In genomic region chr2:74695813-74696430, GRCm38 (mm10) we compare ENCODE assay signal across 20 mouse cellular contexts. TPM values are rescaled to one million over a fixed set of nuclear protein-coding genes. Genes with fewer than 3 reads are reported as not detected.
DNase-seq lines count a peak whose midpoint lies in the region; ATAC-seq and TF ChIP-seq lines count a peak whose summit lies in the region.
"Had no signal": no experiment of that assay in that cellular context is flagged by ENCODE, and none has a peak within 500 bp of the region (broad histone marks: within the 10 kb centered on the region; RNA-seq: fewer than 3 reads in every experiment).

No protein-coding gene starts in this region.

- H3K4me2 ChIP-seq in intestine, embryonic 16.5 days (ENCODE audit: low read depth, low read length): 0 out of 2 replicates have a peak overlapping the region, but pooled peaks have one; percentile 22
- H3K4me2 ChIP-seq in intestine, postnatal 0 days (replicated peaks; ENCODE audit: low read depth): no peak overlapping the region
- no peak overlapping the region for H3K4me2 ChIP-seq in midbrain, embryonic 16.5 days (ENCODE audit: low read length)
- H3K4me2 ChIP-seq in limb, embryonic 15.5 days: 0 out of 2 replicates have a peak overlapping the region, but pooled peaks have one; percentile 15
- H3K4me2 ChIP-seq: forebrain, embryonic 13.5 days; heart, embryonic 11.5 days; hindbrain, embryonic 12.5 days; midbrain, embryonic 12.5 days had no signal

- no peak for ATAC-seq in intestine, embryonic 16.5 days
- no peak for ATAC-seq in intestine, postnatal 0 days
- no peak for ATAC-seq in midbrain, embryonic 16.5 days
- no peak for ATAC-seq in limb, embryonic 15.5 days (ENCODE audit: insufficient number of reproducible peaks, low FRiP score, low TSS enrichment, low read depth)
- ATAC-seq: forebrain, embryonic 13.5 days had no signal

- no peaks in the 10 kb centered on the region for H3K9me3 ChIP-seq in intestine, embryonic 16.5 days (ENCODE audit: control insufficient read depth, low read length)
- H3K9me3 ChIP-seq in intestine, postnatal 0 days (ENCODE audit: control insufficient read depth): no peaks in the 10 kb centered on the region
- H3K9me3 ChIP-seq in midbrain, embryonic 10.5 days (replicated peaks): no peaks in the 10 kb centered on the region
- no peaks in the 10 kb centered on the region for H3K9me3 ChIP-seq in midbrain, embryonic 16.5 days (replicated peaks; ENCODE audit: control insufficient read depth, low read length, poor library complexity, severe bottlenecking)
- no peaks in the 10 kb centered on the region for H3K9me3 ChIP-seq in limb, embryonic 15.5 days
- H3K9me3 ChIP-seq: forebrain, embryonic 13.5 days; midbrain, embryonic 12.5 days had no signal

- H3K36me3 ChIP-seq in intestine, embryonic 16.5 days (ENCODE audit: control insufficient read depth, insufficient read depth, low read length): no peaks in the 10 kb centered on the region
- H3K36me3 ChIP-seq in intestine, postnatal 0 days (ENCODE audit: control insufficient read depth, insufficient read depth): no peaks in the 10 kb centered on the region
- H3K36me3 ChIP-seq in midbrain, embryonic 10.5 days: no peaks in the 10 kb centered on the region
- no peaks in the 10 kb centered on the region for H3K36me3 ChIP-seq in midbrain, embryonic 16.5 days (ENCODE audit: control insufficient read depth, insufficient read depth, low read length)
- H3K36me3 ChIP-seq in limb, embryonic 15.5 days: peaks cover 4% of the 10 kb centered on the region; the same call in 1 of the 2 replicates
- H3K36me3 ChIP-seq: hindbrain, embryonic 12.5 days; midbrain, embryonic 12.5 days had no signal

- no peak for TF ChIP-seq CTCF in intestine, postnatal 0 days (IDR thresholded peaks at IDR 0.05; ENCODE audit: low read depth)

- WGBS in intestine, embryonic 16.5 days: 11% methylated on average over 7 of the region's 7 CpGs
- 9% methylated on average over 7 of the region's 7 CpGs for WGBS in intestine, postnatal 0 days
- WGBS in midbrain, embryonic 10.5 days: 3% methylated on average over 7 of the region's 7 CpGs
- 4% methylated on average over 7 of the region's 7 CpGs for WGBS in midbrain, embryonic 16.5 days
- WGBS in limb, embryonic 15.5 days: 34% methylated on average over 7 of the region's 7 CpGs

- H3K27me3 ChIP-seq in intestine, embryonic 16.5 days (replicated peaks; ENCODE audit: control insufficient read depth, insufficient read depth, low read length): peaks cover 97% of the 10 kb centered on the region
- peaks cover 100% of the 10 kb centered on the region for H3K27me3 ChIP-seq in intestine, postnatal 0 days (replicated peaks; ENCODE audit: control insufficient read depth, insufficient read depth, low read length)
- peaks cover 100% of the 10 kb centered on the region for H3K27me3 ChIP-seq in midbrain, embryonic 10.5 days (ENCODE audit: low read depth, poor library complexity, severe bottlenecking)
- H3K27me3 ChIP-seq in midbrain, embryonic 16.5 days (ENCODE audit: control insufficient read depth, insufficient read depth, low read depth, low read length): peaks cover 79% of the 10 kb centered on the region
- peaks cover 88% of the 10 kb centered on the region for H3K27me3 ChIP-seq in limb, embryonic 15.5 days

- peaks cover 4% of the 10 kb centered on the region; the same call in 1 of the 2 replicates for H3K4me1 ChIP-seq in intestine, embryonic 16.5 days (ENCODE audit: control insufficient read depth, insufficient read depth, low read length)
- H3K4me1 ChIP-seq in intestine, postnatal 0 days (replicated peaks; ENCODE audit: control insufficient read depth, insufficient read depth, low read length): 0 out of 2 replicates have a peak, but pooled peaks cover 2% of the 10 kb centered on the region
- peaks cover 21% of the 10 kb centered on the region for H3K4me1 ChIP-seq in midbrain, embryonic 10.5 days
- H3K4me1 ChIP-seq in midbrain, embryonic 16.5 days (ENCODE audit: control insufficient read depth, insufficient read depth, low read length): peaks cover 4% of the 10 kb centered on the region
- peaks cover 65% of the 10 kb centered on the region for H3K4me1 ChIP-seq in limb, embryonic 15.5 days

- no peak overlapping the region for H3K27ac ChIP-seq in intestine, embryonic 16.5 days (ENCODE audit: low read length)
- H3K27ac ChIP-seq in intestine, postnatal 0 days (ENCODE audit: low read depth, low read length): no peak overlapping the region
- H3K27ac ChIP-seq in midbrain, embryonic 10.5 days (replicated peaks): no peak overlapping the region
- H3K27ac ChIP-seq in midbrain, embryonic 16.5 days (ENCODE audit: low read length): no peak overlapping the region
- peak overlapping the region; percentile 78 for H3K27ac ChIP-seq in limb, embryonic 15.5 days
- H3K27ac ChIP-seq: forebrain, embryonic 13.5 days; hindbrain, embryonic 12.5 days; liver, embryonic 14.5 days; macrophage; midbrain, embryonic 12.5 days had no signal

- no peak overlapping the region for H3K9ac ChIP-seq in intestine, embryonic 16.5 days (ENCODE audit: low read depth, low read length)
- H3K9ac ChIP-seq in intestine, postnatal 0 days (ENCODE audit: low read depth, low read length): no peak overlapping the region
- H3K9ac ChIP-seq in midbrain, embryonic 16.5 days (ENCODE audit: low read depth, low read length): no peak overlapping the region
- no peak overlapping the region for H3K9ac ChIP-seq in limb, embryonic 15.5 days
- H3K9ac ChIP-seq: forebrain, embryonic 13.5 days; hindbrain, embryonic 12.5 days; liver, embryonic 14.5 days; midbrain, embryonic 12.5 days had no signal

- H3K4me3 ChIP-seq in intestine, embryonic 16.5 days (ENCODE audit: low read length): no peak overlapping the region
- H3K4me3 ChIP-seq in intestine, postnatal 0 days (ENCODE audit: low read depth, low read length): no peak overlapping the region
- H3K4me3 ChIP-seq in midbrain, embryonic 10.5 days: no peak overlapping the region
- no peak overlapping the region for H3K4me3 ChIP-seq in midbrain, embryonic 16.5 days (ENCODE audit: low read depth, low read length)
- 0 out of 2 replicates have a peak overlapping the region, but pooled peaks have one; percentile 48 for H3K4me3 ChIP-seq in limb, embryonic 15.5 days
- H3K4me3 ChIP-seq: forebrain, embryonic 13.5 days; hindbrain, embryonic 12.5 days; midbrain, embryonic 12.5 days had no signal

- DNase-seq in midbrain, embryonic 10.5 days (ENCODE audit: low spot score): peak; percentile 22
- DNase-seq in adrenal gland, adult 18-20 months (ENCODE audit: low spot score in 2 of 2): no peak
- no peak for DNase-seq in cerebellum, adult 18-20 months
- DNase-seq: B cell, adult 2 months; cerebellum, adult 2 months; heart, postnatal 10 days; right cerebral cortex, adult 18-20 months had no signal

RNA-seq across cellular contexts. Expression of gene Hoxd9, which starts 1.6 kb away (rescaled TPM):
- 1.8 and 2.5 TPM in 2 replicates for polyA plus RNA-seq in intestine, embryonic 16.5 days (2015; fragmentation: Nextera tagmentation; extraction: Ambion mirVana)
- polyA plus RNA-seq in intestine, postnatal 0 days (2015; fragmentation: Nextera tagmentation; extraction: Ambion mirVana): 0.64 and 1.6 TPM in 2 replicates
- not detected in 2 replicates for polyA plus RNA-seq in midbrain, embryonic 10.5 days (2016; fragmentation: Nextera tagmentation; extraction: Ambion mirVana)
- not detected in 2 replicates for polyA plus RNA-seq in midbrain, embryonic 16.5 days (2015; fragmentation: Nextera tagmentation; extraction: Ambion mirVana)
- polyA plus RNA-seq in limb, embryonic 15.5 days (2015; fragmentation: Nextera tagmentation; extraction: Ambion mirVana): 7.1 TPM in 2 replicates
- 1 to 10 TPM; 3.5 to 4.3 TPM for total RNA-seq in adrenal gland, adult 18-20 months (2021)
- total RNA-seq: layer of hippocampus, postnatal 25 days; left cerebral cortex, postnatal 10 days had no signal
- polyA plus RNA-seq: cerebellum, adult 2 months; forebrain, embryonic 13.5 days; heart, embryonic 11.5 days; hindbrain, embryonic 12.5 days; macrophage; midbrain, embryonic 12.5 days had no signal

RNA-seq across cellular contexts. Expression of gene Hoxd10, which starts 4.2 kb away (rescaled TPM):
- polyA plus RNA-seq in intestine, embryonic 16.5 days (2015; fragmentation: Nextera tagmentation; extraction: Ambion mirVana): 3.7 and 4.4 TPM in 2 replicates
- polyA plus RNA-seq in intestine, postnatal 0 days (2015; fragmentation: Nextera tagmentation; extraction: Ambion mirVana): 0.10 and 1.6 TPM in 2 replicates
- polyA plus RNA-seq in midbrain, embryonic 10.5 days (2016; fragmentation: Nextera tagmentation; extraction: Ambion mirVana): not detected in 2 replicates
- not detected in 2 replicates for polyA plus RNA-seq in midbrain, embryonic 16.5 days (2015; fragmentation: Nextera tagmentation; extraction: Ambion mirVana)
- 12.4 and 14.5 TPM in 2 replicates for polyA plus RNA-seq in limb, embryonic 15.5 days (2015; fragmentation: Nextera tagmentation; extraction: Ambion mirVana)
- not detected for total RNA-seq in adrenal gland, adult 18-20 months (2021)
- total RNA-seq: heart, postnatal 10 days; layer of hippocampus, postnatal 25 days; left cerebral cortex, postnatal 10 days had no signal
- polyA plus RNA-seq: cerebellum, adult 2 months; forebrain, embryonic 13.5 days; hindbrain, embryonic 12.5 days; macrophage; midbrain, embryonic 12.5 days had no signal

RNA-seq across cellular contexts. Expression of gene Hoxd8, which starts 8.5 kb away (rescaled TPM):
- 3.1 TPM in 2 replicates for polyA plus RNA-seq in intestine, embryonic 16.5 days (2015; fragmentation: Nextera tagmentation; extraction: Ambion mirVana)
- 2.2 and 2.7 TPM in 2 replicates for polyA plus RNA-seq in intestine, postnatal 0 days (2015; fragmentation: Nextera tagmentation; extraction: Ambion mirVana)
- not detected in 2 replicates for polyA plus RNA-seq in midbrain, embryonic 10.5 days (2016; fragmentation: Nextera tagmentation; extraction: Ambion mirVana)
- not detected in 2 replicates for polyA plus RNA-seq in midbrain, embryonic 16.5 days (2015; fragmentation: Nextera tagmentation; extraction: Ambion mirVana)
- polyA plus RNA-seq in limb, embryonic 15.5 days (2015; fragmentation: Nextera tagmentation; extraction: Ambion mirVana): 5.9 and 7.3 TPM in 2 replicates
- 10 to 100 TPM; 24.6 to 36.4 TPM for total RNA-seq in adrenal gland, adult 18-20 months (2021)
- total RNA-seq: layer of hippocampus, postnatal 25 days; left cerebral cortex, postnatal 10 days had no signal
- polyA plus RNA-seq: cerebellum, adult 2 months; forebrain, embryonic 13.5 days; macrophage had no signal

RNA-seq across cellular contexts. Expression of gene Hoxd3, which starts 15.8 kb away (rescaled TPM):
- 13.4 and 15.1 TPM in 2 replicates for polyA plus RNA-seq in intestine, embryonic 16.5 days (2015; fragmentation: Nextera tagmentation; extraction: Ambion mirVana)
- 3.2 and 3.3 TPM in 2 replicates for polyA plus RNA-seq in intestine, postnatal 0 days (2015; fragmentation: Nextera tagmentation; extraction: Ambion mirVana)
- 0.06 TPM in 1 of 2 replicates, not detected in the other for polyA plus RNA-seq in midbrain, embryonic 10.5 days (2016; fragmentation: Nextera tagmentation; extraction: Ambion mirVana)
- polyA plus RNA-seq in midbrain, embryonic 16.5 days (2015; fragmentation: Nextera tagmentation; extraction: Ambion mirVana): 0.17 TPM in 1 of 2 replicates, not detected in the other
- polyA plus RNA-seq in limb, embryonic 15.5 days (2015; fragmentation: Nextera tagmentation; extraction: Ambion mirVana): 0.55 and 0.65 TPM in 2 replicates
- under 1 TPM; 0.89 to 0.90 TPM for total RNA-seq in adrenal gland, adult 18-20 months (2021)
- total RNA-seq: heart, postnatal 10 days; layer of hippocampus, postnatal 25 days; left cerebral cortex, postnatal 10 days had no signal
- polyA plus RNA-seq: forebrain, embryonic 13.5 days; macrophage; midbrain, embryonic 12.5 days had no signal

RNA-seq across cellular contexts. Expression of gene Hoxd4, which starts 15.8 kb away (rescaled TPM):
- 0.91 and 0.95 TPM in 2 replicates for polyA plus RNA-seq in intestine, embryonic 16.5 days (2015; fragmentation: Nextera tagmentation; extraction: Ambion mirVana)
- 0.20 and 0.51 TPM in 2 replicates for polyA plus RNA-seq in intestine, postnatal 0 days (2015; fragmentation: Nextera tagmentation; extraction: Ambion mirVana)
- not detected in 2 replicates for polyA plus RNA-seq in midbrain, embryonic 10.5 days (2016; fragmentation: Nextera tagmentation; extraction: Ambion mirVana)
- not detected in 2 replicates for polyA plus RNA-seq in midbrain, embryonic 16.5 days (2015; fragmentation: Nextera tagmentation; extraction: Ambion mirVana)
- polyA plus RNA-seq in limb, embryonic 15.5 days (2015; fragmentation: Nextera tagmentation; extraction: Ambion mirVana): 0.29 and 0.66 TPM in 2 replicates
- 10 to 100 TPM; 14.9 to 19.6 TPM for total RNA-seq in adrenal gland, adult 18-20 months (2021)
- total RNA-seq: layer of hippocampus, postnatal 25 days; left cerebral cortex, postnatal 10 days had no signal
- polyA plus RNA-seq: forebrain, embryonic 13.5 days; heart, embryonic 11.5 days; lung, embryonic 16.5 days; macrophage; midbrain, embryonic 12.5 days had no signal

Comparison
In these comparisons a context has a peak if more than half of its experiments do, and no peak if none do; other contexts are left out.
1. H3K4me2 ChIP-seq: peak in intestine, embryonic 16.5 days (single experiment) and limb, embryonic 15.5 days (single experiment); none in intestine, postnatal 0 days (single experiment) and midbrain, embryonic 16.5 days (single experiment).